Mouse (Mus musculus): ENCODE measurements at regions not wholly inside any gene's neighbourhood (a gene's known extent, or its start where the extent isn't known, plus 50 kb on each side); places are given as distances from the start of the nearest gene placed in this dataset.
A peak's percentile ranks its signal among the peaks of the same experiment; 100 is the strongest.
"Not testable (repeated sequence)": the region's sequence is repeated elsewhere in the genome, so short reads cannot be mapped to it uniquely, and the experiment has no call there.

GRCm38 (mm10) chr16:79308541-79308940, 217.6 kb upstream of the Tmprss15 start:
- ATAC-seq (ENCODE audit: low FRiP score, low read depth), result no peak
- no peaks in the 10 kb centered on the region for H3K9me3 ChIP-seq
- H3K27me3 ChIP-seq, result no peaks in the 10 kb centered on the region
- no peak overlapping the region for H3K9ac ChIP-seq
- 85% methylated on average over 1 of the region's 1 CpGs for WGBS
- no peaks in the 10 kb centered on the region for H3K36me3 ChIP-seq
- no peak overlapping the region for H3K27ac ChIP-seq (replicated peaks)
- no peaks in the 10 kb centered on the region for H3K4me1 ChIP-seq (replicated peaks)
- no peak overlapping the region for H3K4me2 ChIP-seq
- H3K4me3 ChIP-seq, result no peak overlapping the region

- not testable (repeated sequence) for H3K9me3 ChIP-seq; H3K4me1 ChIP-seq (replicated peaks); H3K4me3 ChIP-seq; H3K9ac ChIP-seq; H3K4me2 ChIP-seq; ATAC-seq (ENCODE audit: low FRiP score, low read depth); H3K27me3 ChIP-seq; H3K36me3 ChIP-seq; H3K27ac ChIP-seq (replicated peaks)
Observed at GRCm38 (mm10) chr16:79296621-79297020, 205.7 kb upstream of the Tmprss15 start.

GRCm38 (mm10) chr16:79279006-79279405, 188.1 kb upstream of the Tmprss15 start:
- Histone ChIP-seq H3K36me3 (no peaks in the 10 kb centered on the region), H3K4me1 (replicated peaks) (no peaks in the 10 kb centered on the region), H3K27ac (replicated peaks) (no peak overlapping the region), H3K9ac (no peak overlapping the region), H3K27me3 (no peaks in the 10 kb centered on the region), H3K4me2 (no peak overlapping the region), H3K9me3 (no peaks in the 10 kb centered on the region), H3K4me3 (no peak overlapping the region)
- ATAC-seq (ENCODE audit: low FRiP score, low read depth), result no peak
- 87% methylated on average over 2 of the region's 2 CpGs for WGBS

GRCm38 (mm10) chr16:79256525-79256924, 165.6 kb upstream of the Tmprss15 start:
- H3K27ac ChIP-seq (replicated peaks), result no peak overlapping the region
- no peaks in the 10 kb centered on the region for H3K36me3 ChIP-seq
- no peak overlapping the region for H3K4me2 ChIP-seq
- no peaks in the 10 kb centered on the region for H3K27me3 ChIP-seq
- H3K4me1 ChIP-seq (replicated peaks), result no peaks in the 10 kb centered on the region
- ATAC-seq (ENCODE audit: low FRiP score, low read depth), result no peak
- H3K9me3 ChIP-seq, result no peaks in the 10 kb centered on the region
- WGBS, result 97% methylated on average over 1 of the region's 1 CpGs
- H3K4me3 ChIP-seq, result no peak overlapping the region
- no peak overlapping the region for H3K9ac ChIP-seq

GRCm38 (mm10) chr16:79256084-79256483, 165.2 kb upstream of the Tmprss15 start:
- Histone ChIP-seq H3K36me3 (no peaks in the 10 kb centered on the region), H3K9ac (no peak overlapping the region), H3K4me3 (no peak overlapping the region), H3K27ac (replicated peaks) (no peak overlapping the region), H3K4me2 (no peak overlapping the region), H3K27me3 (no peaks in the 10 kb centered on the region), H3K4me1 (replicated peaks) (no peaks in the 10 kb centered on the region), H3K9me3 (no peaks in the 10 kb centered on the region)
- 37% methylated on average over 2 of the region's 2 CpGs for WGBS
- no peak for ATAC-seq (ENCODE audit: low FRiP score, low read depth)

- Histone ChIP-seq H3K4me3 (no peak overlapping the region), H3K36me3 (no peaks in the 10 kb centered on the region), H3K27ac (replicated peaks) (no peak overlapping the region), H3K4me2 (no peak overlapping the region), H3K4me1 (replicated peaks) (no peaks in the 10 kb centered on the region), H3K27me3 (no peaks in the 10 kb centered on the region), H3K9ac (no peak overlapping the region), H3K9me3 (no peaks in the 10 kb centered on the region)
- 39% methylated on average over 3 of the region's 3 CpGs for WGBS
- ATAC-seq (ENCODE audit: low FRiP score, low read depth), result no peak
Observed at GRCm38 (mm10) chr16:79240857-79241491, 150.1 kb upstream of the Tmprss15 start.

GRCm38 (mm10) chr16:79240191-79240590, 149.3 kb upstream of the Tmprss15 start:
- no peaks in the 10 kb centered on the region for H3K4me1 ChIP-seq (replicated peaks)
- H3K4me3 ChIP-seq, result no peak overlapping the region
- no peak overlapping the region for H3K9ac ChIP-seq
- no peak for ATAC-seq (ENCODE audit: low FRiP score, low read depth)
- H3K27me3 ChIP-seq, result no peaks in the 10 kb centered on the region
- no peaks in the 10 kb centered on the region for H3K9me3 ChIP-seq
- no peak overlapping the region for H3K27ac ChIP-seq (replicated peaks)
- 79% methylated on average over 2 of the region's 2 CpGs for WGBS
- H3K4me2 ChIP-seq, result no peak overlapping the region
- H3K36me3 ChIP-seq, result no peaks in the 10 kb centered on the region

- Histone ChIP-seq H3K27ac (replicated peaks) (no peak overlapping the region), H3K27me3 (no peaks in the 10 kb centered on the region), H3K36me3 (no peaks in the 10 kb centered on the region), H3K9ac (no peak overlapping the region), H3K9me3 (no peaks in the 10 kb centered on the region), H3K4me1 (replicated peaks) (no peaks in the 10 kb centered on the region), H3K4me2 (no peak overlapping the region), H3K4me3 (no peak overlapping the region)
- 69% methylated on average over 7 of the region's 7 CpGs for WGBS
- ATAC-seq (ENCODE audit: low FRiP score, low read depth), result no peak
Observed at GRCm38 (mm10) chr16:79191196-79191595, 100.3 kb upstream of the Tmprss15 start.

GRCm38 (mm10) chr16:79186471-79186870, 95.6 kb upstream of the Tmprss15 start:
- ATAC-seq (ENCODE audit: low FRiP score, low read depth), result no peak
- no peaks in the 10 kb centered on the region for H3K9me3 ChIP-seq
- H3K27ac ChIP-seq (replicated peaks), result no peak overlapping the region
- H3K4me2 ChIP-seq, result no peak overlapping the region
- no peaks in the 10 kb centered on the region for H3K27me3 ChIP-seq
- H3K4me3 ChIP-seq, result no peak overlapping the region
- 54% methylated on average over 1 of the region's 1 CpGs for WGBS
- H3K36me3 ChIP-seq, result no peaks in the 10 kb centered on the region
- no peak overlapping the region for H3K9ac ChIP-seq
- no peaks in the 10 kb centered on the region for H3K4me1 ChIP-seq (replicated peaks)

GRCm38 (mm10) chr16:79182474-79182873, 91.6 kb upstream of the Tmprss15 start:
- no peak for ATAC-seq (ENCODE audit: low FRiP score, low read depth)
- Histone ChIP-seq H3K4me1 (replicated peaks) (peaks cover 2% of the 10 kb centered on the region), H3K27me3 (no peaks in the 10 kb centered on the region), H3K4me3 (no peak overlapping the region), H3K9ac (no peak overlapping the region), H3K4me2 (no peak overlapping the region), H3K9me3 (no peaks in the 10 kb centered on the region), H3K27ac (replicated peaks) (no peak overlapping the region), H3K36me3 (no peaks in the 10 kb centered on the region)
- 84% methylated on average over 2 of the region's 2 CpGs for WGBS

GRCm38 (mm10) chr16:79177299-79177999, 86.6 kb upstream of the Tmprss15 start:
- Histone ChIP-seq H3K27ac (replicated peaks) (peak overlapping the region; percentile 46), H3K4me3 (peak overlapping the region; percentile 17; the same call in 1 of the 2 replicates), H3K9ac (no peak overlapping the region), H3K4me1 (replicated peaks) (peaks cover 8% of the 10 kb centered on the region), H3K36me3 (no peaks in the 10 kb centered on the region), H3K4me2 (peak overlapping the region; percentile 48), H3K27me3 (no peaks in the 10 kb centered on the region), H3K9me3 (no peaks in the 10 kb centered on the region)
- 20% methylated on average over 15 of the region's 15 CpGs for WGBS
- peak; percentile 87 for ATAC-seq (ENCODE audit: low FRiP score, low read depth)

- Histone ChIP-seq H3K27ac (replicated peaks) (peak overlapping the region; percentile 46), H3K4me1 (replicated peaks) (peaks cover 8% of the 10 kb centered on the region), H3K9ac (no peak overlapping the region), H3K36me3 (no peaks in the 10 kb centered on the region), H3K9me3 (no peaks in the 10 kb centered on the region), H3K27me3 (no peaks in the 10 kb centered on the region), H3K4me2 (peak overlapping the region; percentile 48), H3K4me3 (peak overlapping the region; percentile 17; the same call in 1 of the 2 replicates)
- peak; percentile 67 for ATAC-seq (ENCODE audit: low FRiP score, low read depth)
- 30% methylated on average over 6 of the region's 6 CpGs for WGBS
Observed at GRCm38 (mm10) chr16:79176832-79177243, 85.9 kb upstream of the Tmprss15 start.

All from hindbrain, embryonic 15.5 days (tissue).